Mouse (Mus musculus) CH12.LX (cell line): ENCODE data around the gene Dnajb1. TPM values are rescaled to one million over a fixed set of nuclear protein-coding genes. Genes with fewer than 3 reads are reported as not detected.

Experiments used
- DNase-seq: peaks from one replicate; pipeline ENCODE4 v3.0.0-alpha.2; 2013; ENCODE audit errors: extremely low read depth
- H3K27ac ChIP-seq: 2 replicates; pipeline ENCODE4 v1.5.1; 2012; ENCODE audit warnings: low read depth, mild to moderate bottlenecking, control low read depth, moderate library complexity; ENCODE audit not compliant: insufficient read depth
- H3K27me3 ChIP-seq: replicated peaks from 2 replicates; pipeline ENCODE3; 2012; ENCODE audit warnings: inconsistent platforms
- H3K36me3 ChIP-seq, 2 experiments: replicated peaks in 1 of 2; 2 replicates each; pipeline versions ENCODE3 to v1.6.1; 2012; ENCODE audit warnings: inconsistent platforms in 1 of 2, low read length in 1 of 2, mild to moderate bottlenecking in 1 of 2, mixed read lengths in 1 of 2, moderate library complexity in 1 of 2; ENCODE audit not compliant: control insufficient read depth in 1 of 2, insufficient read depth in 1 of 2
- H3K4me1 ChIP-seq, 2 experiments: 2 replicates each; pipeline ENCODE4 v1.6.1; 2012; ENCODE audit warnings: inconsistent platforms in 1 of 2, moderate library complexity in 1 of 2; ENCODE audit not compliant: insufficient read depth in 2 of 2, control insufficient read depth in 1 of 2
- H3K4me2 ChIP-seq: 2 replicates; pipeline ENCODE4 v1.6.1; 2012; ENCODE audit warnings: low read depth, mild to moderate bottlenecking, control low read depth; ENCODE audit not compliant: poor library complexity, insufficient read depth, severe bottlenecking
- H3K4me3 ChIP-seq, 3 experiments: fragments of 150-350 bp in 1 of 3; sonication (generic) in 1 of 3; replicated peaks in 1 of 3; 2 replicates each; pipeline versions ENCODE3 to v1.5.1; 2011 to 2012; ENCODE audit warnings: low read depth in 2 of 3, low read length in 2 of 3, mild to moderate bottlenecking in 2 of 3, moderate library complexity in 2 of 3, control low read depth in 1 of 3, improper control_type of control experiment in 1 of 3, inconsistent platforms in 1 of 3, mixed read lengths in 1 of 3; ENCODE audit not compliant: poor library complexity in 1 of 3
- H3K79me2 ChIP-seq: replicated peaks from 2 replicates; pipeline ENCODE4 v1.6.1; 2012; ENCODE audit warnings: mild to moderate bottlenecking, moderate library complexity; ENCODE audit not compliant: control insufficient read depth, poor library complexity, insufficient read depth, severe bottlenecking; ENCODE audit errors: extremely low read depth
- H3K9ac ChIP-seq: 2 replicates; pipeline ENCODE4 v1.6.1; 2012; ENCODE audit warnings: low read depth, mild to moderate bottlenecking, control low read depth, moderate library complexity; ENCODE audit not compliant: insufficient read depth
- H3K9me3 ChIP-seq: replicated peaks from 2 replicates; pipeline ENCODE3; 2012; ENCODE audit warnings: low read length, inconsistent platforms, mixed read lengths
- BHLHE40 ChIP-seq: IDR thresholded peaks from 2 replicates; pipeline ENCODE4 v1.6.1; 2011; ENCODE audit warnings: mild to moderate bottlenecking, low read depth, low read length, improper control_type of control experiment
- CHD1 ChIP-seq: IDR thresholded peaks from 2 replicates; pipeline ENCODE4 v1.6.1; 2012; ENCODE audit warnings: low read depth, low read length, improper control_type of control experiment, inconsistent platforms
- CHD2 ChIP-seq: IDR thresholded peaks from 2 replicates; pipeline ENCODE4 v1.6.1; 2011; ENCODE audit warnings: low read length, improper control_type of control experiment
- E2F4 ChIP-seq: IDR thresholded peaks from 2 replicates; pipeline ENCODE4 v1.6.1; 2011; ENCODE audit warnings: low read depth, low read length, improper control_type of control experiment; ENCODE audit not compliant: insufficient replicate concordance
- ELF1 ChIP-seq: IDR thresholded peaks from 2 replicates; pipeline ENCODE4 v1.6.1; 2014; ENCODE audit warnings: low read depth, mild to moderate bottlenecking, inconsistent platforms, low read length, improper control_type of control experiment
- GABPA ChIP-seq: IDR thresholded peaks from 2 replicates; pipeline ENCODE4 v1.6.1; 2012; ENCODE audit warnings: low read depth, low read length, improper control_type of control experiment, inconsistent platforms; ENCODE audit not compliant: insufficient replicate concordance
- HCFC1 ChIP-seq: IDR thresholded peaks from 2 replicates; pipeline ENCODE4 v1.6.1; 2012; ENCODE audit warnings: low read depth, mild to moderate bottlenecking, inconsistent platforms, low read length, improper control_type of control experiment
- JUN ChIP-seq: IDR thresholded peaks from 2 replicates; pipeline ENCODE4 v1.6.1; 2011; ENCODE audit warnings: low read depth, mild to moderate bottlenecking, low read length, improper control_type of control experiment, moderate library complexity; ENCODE audit not compliant: insufficient read depth
- JUND ChIP-seq: conservative IDR thresholded peaks from 2 replicates; pipeline ENCODE4 v1.6.1; 2011; ENCODE audit warnings: low read depth, low read length, improper control_type of control experiment
- KAT2A ChIP-seq: IDR thresholded peaks from 2 replicates; pipeline ENCODE4 v1.6.1; 2012; ENCODE audit warnings: low read length, improper control_type of control experiment, inconsistent platforms; ENCODE audit not compliant: insufficient replicate concordance
- MAFK ChIP-seq: IDR thresholded peaks from 2 replicates; pipeline ENCODE4 v1.6.1; 2011; ENCODE audit warnings: low read length, improper control_type of control experiment; ENCODE audit not compliant: insufficient replicate concordance
- MAX ChIP-seq: IDR thresholded peaks from 2 replicates; pipeline ENCODE4 v1.6.1; 2011; ENCODE audit warnings: low read length, improper control_type of control experiment
- MAZ ChIP-seq: IDR thresholded peaks from 2 replicates; pipeline ENCODE4 v1.6.1; 2012; ENCODE audit warnings: low read depth, mild to moderate bottlenecking, inconsistent platforms, low read length, improper control_type of control experiment, moderate library complexity
- MEF2A ChIP-seq: IDR thresholded peaks from 2 replicates; pipeline ENCODE4 v1.6.1; 2014; ENCODE audit warnings: low read depth, mild to moderate bottlenecking, inconsistent platforms, low read length, improper control_type of control experiment, borderline replicate concordance
- MXI1 ChIP-seq: IDR thresholded peaks from 2 replicates; pipeline ENCODE4 v1.6.1; 2011; ENCODE audit warnings: mild to moderate bottlenecking, low read depth, low read length, improper control_type of control experiment
- MYC ChIP-seq: IDR thresholded peaks from 2 replicates; pipeline ENCODE4 v1.6.1; 2011; ENCODE audit warnings: low read depth, mild to moderate bottlenecking, improper control_type of control experiment, low read length
- NELFE ChIP-seq: IDR thresholded peaks from 2 replicates; pipeline ENCODE4 v1.6.1; 2011; ENCODE audit warnings: low read depth, low read length, improper control_type of control experiment
- NRF1 ChIP-seq: IDR thresholded peaks from 2 replicates; pipeline ENCODE4 v1.6.1; 2014; ENCODE audit warnings: low read depth, mild to moderate bottlenecking, inconsistent platforms, low read length, improper control_type of control experiment, moderate library complexity
- PAX5 ChIP-seq: IDR thresholded peaks from 2 replicates; pipeline ENCODE4 v1.6.1; 2012; ENCODE audit warnings: low read length, inconsistent platforms, mixed read lengths
- POLR2A ChIP-seq: IDR thresholded peaks from 2 replicates; pipeline ENCODE4 v1.6.1; 2011; ENCODE audit warnings: low read depth, mild to moderate bottlenecking, improper control_type of control experiment, low read length
- POLR2AphosphoS2 ChIP-seq: IDR thresholded peaks from 2 replicates; pipeline ENCODE4 v1.6.1; 2011; ENCODE audit warnings: low read depth, low read length, improper control_type of control experiment
- SIN3A ChIP-seq: IDR thresholded peaks from 2 replicates; pipeline ENCODE4 v1.6.1; 2012; ENCODE audit warnings: low read length, improper control_type of control experiment, inconsistent platforms
- SMC3 ChIP-seq: IDR thresholded peaks from 2 replicates; pipeline ENCODE4 v1.6.1; 2011; ENCODE audit warnings: low read depth, low read length, improper control_type of control experiment
- TBP ChIP-seq: conservative IDR thresholded peaks from 2 replicates; pipeline ENCODE4 v1.6.1; 2011; ENCODE audit warnings: low read depth, low read length, improper control_type of control experiment
- TCF12 ChIP-seq: IDR thresholded peaks from 2 replicates; pipeline ENCODE4 v1.6.1; 2014; ENCODE audit warnings: low read depth, mild to moderate bottlenecking, inconsistent platforms, low read length, improper control_type of control experiment
- UBTF ChIP-seq: IDR thresholded peaks from 2 replicates; pipeline ENCODE4 v1.6.1; 2012; ENCODE audit warnings: low read depth, mild to moderate bottlenecking, inconsistent platforms, low read length, improper control_type of control experiment, moderate library complexity
- USF1 ChIP-seq: IDR thresholded peaks from 2 replicates; pipeline ENCODE4 v1.6.1; 2014; ENCODE audit warnings: low read depth, mild to moderate bottlenecking, inconsistent platforms, low read length, improper control_type of control experiment
- ZKSCAN1 ChIP-seq: IDR thresholded peaks from 2 replicates; pipeline ENCODE4 v1.6.1; 2012; ENCODE audit warnings: low read depth, inconsistent platforms, low read length, improper control_type of control experiment, borderline replicate concordance
- ZMIZ1 ChIP-seq: IDR thresholded peaks from 2 replicates; pipeline ENCODE4 v1.6.1; 2012; ENCODE audit warnings: low read depth, mild to moderate bottlenecking, inconsistent platforms, low read length, improper control_type of control experiment
- ZNF384 ChIP-seq: IDR thresholded peaks from 2 replicates; pipeline ENCODE4 v1.6.1; 2012; ENCODE audit warnings: low read depth, low read length, improper control_type of control experiment, inconsistent platforms
- dilution Hi-C: fragments of 300-500 bp; cut with MboI; formaldehyde crosslinking; loops from 2 replicates; pipeline ENCODE4 v1.14.3; 2020; ENCODE audit warnings: low sequenced_read_pairs; ENCODE audit not compliant: extremely low pct_unique_long_range_greater_than_20kb, extremely low pct_ligation_motif_present
- in situ Hi-C: fragments of 300-500 bp; cut with MboI; formaldehyde crosslinking; loops from 3 replicates; pipeline ENCODE4 v1.14.3; 2019; ENCODE audit warnings: low sequenced_read_pairs, low pct_ligation_motif_present, low pct_unique_long_range_greater_than_20kb, mixed read lengths
- polyA plus RNA-seq: library from polyadenylated mRNA; unstranded; fragments of >175 nt; gene quantifications from 2 replicates; pipeline ENCODE4 v1.2.1, GENCODE M21; 2012; ENCODE audit warnings: low read depth; ENCODE audit not compliant: insufficient read length
- total RNA-seq, 2 experiments: library from RNA; depleted of rRNA; stranded (reverse); fragments of 300-350 nt in 1 of 2; fragments of >200 nt in 1 of 2; gene quantifications; 2 replicates each; pipeline ENCODE4 v1.2.3; 2012 to 2014

Gene Dnajb1
- total and polyA plus RNA-seq, 3 experiments, result 24.9 to 30.9 (median 30.7) TPM

- TF ChIP-seq SMC3 (no peak), TCF12 (peak; percentile 79), MYC (no peak), CHD1 (no peak), KAT2A (0 out of 2 replicates have a peak, but pooled peaks have one; percentile 25), GABPA (no peak), NRF1 (peak; percentile 95), ZNF384 (peak; percentile 62), SIN3A (peak; percentile 84), POLR2AphosphoS2 (peak; percentile 79; the same call in 1 of the 2 replicates), USF1 (no peak), TBP (0 out of 2 replicates have a peak, but pooled peaks have one; percentile 52), MAZ (peak; percentile 56; the same call in 1 of the 2 replicates), PAX5 (no peak), ZKSCAN1 (no peak), HCFC1 (peak; percentile 49; the same call in 1 of the 2 replicates), BHLHE40 (no peak), POLR2A (peak; percentile 94), ZMIZ1 (peak; percentile 62; the same call in 1 of the 2 replicates), MAFK (no peak), UBTF (peak; percentile 52; the same call in 1 of the 2 replicates), E2F4 (0 out of 2 replicates have a peak, but pooled peaks have one; percentile 74), MEF2A (peak; percentile 9; the same call in 1 of the 2 replicates), JUN (no peak), ELF1 (0 out of 2 replicates have a peak, but pooled peaks have one; percentile 36), MXI1 (peak; percentile 16; the same call in 1 of the 2 replicates), MAX (no peak; the same call in none of the 2 replicates), JUND (no peak), CHD2 (peak; percentile 88), NELFE (peak; percentile 85)
- Histone ChIP-seq H3K36me3 (peaks cover 2 to 27% of the 10 kb centered on the region in 2 experiments), H3K9me3 (no peaks in the 10 kb centered on the region), H3K27ac (peak overlapping the region; percentile 89), H3K9ac (peak overlapping the region; percentile 81), H3K4me2 (peak overlapping the region; percentile 95), H3K79me2 (peaks cover 30% of the 10 kb centered on the region), H3K4me1 (peaks cover 4 to 22% of the 10 kb centered on the region in 2 experiments; a peak in 3 of 4 replicates), H3K4me3 (peak overlapping the region; percentile 87 to 99 (median 97)), H3K27me3 (no peaks in the 10 kb centered on the region)
- in situ Hi-C loops, result no loop called here
- peak; percentile 99 for DNase-seq
- dilution Hi-C loops, result no loop called here
These were observed 13.6 kb upstream of the Dnajb1 start for GRCm38 (mm10) chr8:83594167-83595049.
